Mouse (Mus musculus): Measurements from ENCODE around the gene Plxna2.

- no peak for TF ChIP-seq GABPA (IDR thresholded peaks at IDR 0.05; ENCODE audit: low read depth, low read length)
- no peak for TF ChIP-seq RAD21 (IDR thresholded peaks at IDR 0.05; ENCODE audit: low read depth, low read length)
- no peak for TF ChIP-seq CTCF (IDR thresholded peaks at IDR 0.05 in 2 of 3, conservative IDR thresholded peaks at IDR 0.05 in 1 of 3; ENCODE audit: control insufficient read depth in 1 of 3, insufficient read depth in 1 of 3, low read depth in 2 of 3, low read length in 3 of 3, poor library complexity in 1 of 3, severe bottlenecking in 1 of 3)
- TF ChIP-seq UBTF (IDR thresholded peaks at IDR 0.05; ENCODE audit: borderline replicate concordance, insufficient read depth, low read depth, low read length), result no peak
- no peak for TF ChIP-seq MYC (IDR thresholded peaks at IDR 0.05; ENCODE audit: low read depth, low read length)
- TF ChIP-seq EP300 (IDR thresholded peaks at IDR 0.05; ENCODE audit: low read depth in 1 of 2, low read length in 2 of 2), result no peak
- no peak for TF ChIP-seq POLR2A (IDR thresholded peaks at IDR 0.05; ENCODE audit: control insufficient read depth in 1 of 2, insufficient read depth in 1 of 2, low read depth in 1 of 2, low read length in 2 of 2, poor library complexity in 1 of 2)
- no peak for TF ChIP-seq TBP (IDR thresholded peaks at IDR 0.05; ENCODE audit: low read depth, low read length)
- no peak for TF ChIP-seq E2F4 (IDR thresholded peaks at IDR 0.05; ENCODE audit: borderline replicate concordance, low read depth, low read length)
- TF ChIP-seq MAX (IDR thresholded peaks at IDR 0.05; ENCODE audit: low read length), result no peak
- TF ChIP-seq TCF12 (IDR thresholded peaks at IDR 0.05; ENCODE audit: low read depth, low read length), result no peak
- no peak for TF ChIP-seq CHD2 (IDR thresholded peaks at IDR 0.05; ENCODE audit: low read length)
- no peak for TF ChIP-seq USF1 (IDR thresholded peaks at IDR 0.05; ENCODE audit: low read depth, low read length)
- TF ChIP-seq GATA1 (IDR thresholded peaks at IDR 0.05; ENCODE audit: low read depth, low read length), result no peak
These were observed 59.9 kb downstream of the Plxna2 start for GRCm38 (mm10) chr1:194677878-194678277.

Measured in MEL (cell line).